Mouse (Mus musculus) induced T-regulatory cell, adult 2 months (primary cell): ENCODE measurements around the gene Mkrn3.

ENCODE experiments used
- DNase-seq: peaks from one replicate; pipeline ENCODE4 v3.0.0-alpha.2; 2012; ENCODE audit warnings: low read depth

Mkrn3 gene

GRCm38 (mm10) chr7:62378529-62378928, 41.4 kb downstream of the Mkrn3 start:
- DNase-seq, result no peak

- DNase-seq, result no peak
Measured at GRCm38 (mm10) chr7:62377313-62377712, 42.6 kb downstream of the Mkrn3 start.

- no peak for DNase-seq
Measured at GRCm38 (mm10) chr7:62376510-62377304, 43.2 kb downstream of the Mkrn3 start, which contains the start of gene Magel2. Gene Magel2, plus strand, starts transcription at chr7:62377010.

- DNase-seq, result no peak
Measured at GRCm38 (mm10) chr7:62375658-62376057, 44.3 kb downstream of the Mkrn3 start.
